Mouse (Mus musculus) heart, embryonic 13.5 days (tissue): ENCODE results near the gene Eloa. TPM values are rescaled to one million over a fixed set of nuclear protein-coding genes. Genes with fewer than 3 reads are reported as not detected.
A peak's percentile ranks its signal among the peaks of the same experiment; 100 is the strongest.
"Not testable (repeated sequence)": the region's sequence is repeated elsewhere in the genome, so short reads cannot be mapped to it uniquely, and the experiment has no call there.

Experiments
- ATAC-seq: fragments of 200-750 bp; cut with Nextera tagmentation; 2 replicates; pipeline ENCODE4 v1.8.0; 2017; ENCODE audit warnings: moderate TSS enrichment; ENCODE audit not compliant: insufficient number of reproducible peaks, low FRiP score, low TSS enrichment; ENCODE audit errors: extremely low read depth
- H3K27ac ChIP-seq: fragments of 300-500 bp; sonication (generic); replicated peaks from 2 replicates; pipeline ENCODE4 v1.5.1; 2015; ENCODE audit warnings: moderate library complexity, mild to moderate bottlenecking, inconsistent platforms
- H3K27me3 ChIP-seq: fragments of 300-500 bp; sonication (generic); replicated peaks from 2 replicates; pipeline ENCODE4 v1.6.1; 2015; ENCODE audit warnings: mild to moderate bottlenecking, inconsistent platforms
- H3K36me3 ChIP-seq: fragments of 300-500 bp; sonication (generic); 2 replicates; pipeline ENCODE4 v1.6.1; 2015; ENCODE audit warnings: mild to moderate bottlenecking, inconsistent platforms
- H3K4me1 ChIP-seq: fragments of 300-500 bp; sonication (generic); 2 replicates; pipeline ENCODE4 v1.6.1; 2015; ENCODE audit warnings: inconsistent platforms
- H3K4me2 ChIP-seq: fragments of 300-500 bp; sonication (generic); 2 replicates; pipeline ENCODE4 v1.6.1; 2015; ENCODE audit warnings: inconsistent platforms, mild to moderate bottlenecking, moderate library complexity
- H3K4me3 ChIP-seq: fragments of 300-500 bp; sonication (generic); 2 replicates; pipeline ENCODE4 v1.5.1; 2015; ENCODE audit warnings: moderate library complexity, mild to moderate bottlenecking, inconsistent platforms
- H3K9ac ChIP-seq: fragments of 300-500 bp; sonication (generic); 2 replicates; pipeline ENCODE4 v1.6.1; 2015; ENCODE audit warnings: inconsistent platforms, mild to moderate bottlenecking, moderate library complexity
- H3K9me3 ChIP-seq: fragments of 300-500 bp; sonication (generic); 2 replicates; pipeline ENCODE4 v1.6.1; 2016; ENCODE audit warnings: inconsistent platforms
- WGBS: fragments of 180-500 bp; shearing (Covaris S2); methylation state at CpG from one replicate; pipeline ENCODE4 v1.1.7; 2015; ENCODE audit warnings: mixed read lengths; 5-methylcytosine and 5-hydroxymethylcytosine counted together
- polyA plus RNA-seq: library from polyadenylated mRNA; unstranded; fragments of >200 nt; fragmentation: Nextera tagmentation; extraction: Ambion mirVana; gene quantifications from 2 replicates; pipeline ENCODE4 v1.2.1, GENCODE M21; 2015

Eloa gene
- polyA plus RNA-seq = 28.5 and 29.4 TPM in 2 replicates

DNA sequence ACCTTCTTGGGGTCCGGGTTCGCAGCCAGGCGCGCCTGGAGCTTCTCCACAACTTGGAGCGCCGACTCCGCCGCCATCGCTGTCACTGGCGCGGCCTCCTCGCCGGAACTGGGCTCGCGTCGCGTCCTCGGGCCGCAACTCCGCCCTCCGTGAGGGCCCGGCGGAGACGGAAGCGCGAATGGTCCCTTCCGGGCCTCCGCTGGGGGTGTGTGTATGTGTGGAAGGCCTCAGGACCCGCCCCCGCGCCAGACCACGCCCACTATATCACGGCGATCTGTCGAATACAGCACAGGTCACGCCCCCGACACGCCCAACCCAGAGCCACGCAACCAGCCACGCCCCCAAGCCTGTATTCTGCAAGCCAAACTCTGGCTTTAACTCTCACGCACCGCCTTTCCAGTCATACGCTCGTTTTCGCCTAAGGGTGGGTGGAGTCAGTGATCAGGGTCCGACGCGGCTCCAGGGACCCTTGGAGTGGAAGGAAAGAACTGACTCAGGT lies at the start of gene Eloa:
Gene Eloa (minus strand): TSS at position 215 of the 499 bp plus-strand sequence.
- Histone ChIP-seq H3K9me3 (no peaks in the 10 kb centered on the region), H3K9ac (peak within 1 kb of the TSS; percentile 98), H3K27ac (peak within 1 kb of the TSS; percentile 88), H3K36me3 (peaks cover 13% of the 10 kb centered on the region), H3K27me3 (no peaks in the 10 kb centered on the region), H3K4me2 (peak within 1 kb of the TSS; percentile 83), H3K4me1 (peaks cover 22% of the 10 kb centered on the region), H3K4me3 (peak within 1 kb of the TSS; percentile 99)
- WGBS = under 1% methylated on average over 44 of the region's 48 CpGs
- ATAC-seq = peak; percentile 99

DNA sequence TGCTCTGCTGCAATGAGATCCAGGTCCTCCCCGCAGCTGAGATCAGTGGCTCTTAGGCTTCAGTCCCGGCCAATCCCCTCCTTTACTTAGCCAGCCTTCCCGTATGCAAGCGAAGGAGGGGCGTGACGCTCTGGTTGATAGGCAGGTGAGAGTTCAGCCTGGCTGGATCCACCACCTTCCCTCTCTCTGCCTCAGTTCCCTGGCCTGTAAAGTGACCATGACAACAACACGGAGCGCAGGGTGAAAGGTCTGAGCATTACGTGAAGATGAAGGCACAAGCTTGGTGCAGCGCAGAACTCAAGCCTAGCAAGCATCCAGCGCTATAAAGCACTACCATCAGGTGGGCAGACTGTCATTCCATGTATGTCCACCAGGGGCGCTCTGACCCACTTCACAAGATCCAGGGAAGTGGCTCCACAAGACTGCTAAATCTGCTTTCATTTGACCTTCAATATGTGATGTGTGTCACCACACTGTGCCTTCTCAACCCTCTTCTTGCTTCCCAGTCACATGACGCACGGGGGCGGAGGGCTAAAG lies 49.7 kb upstream of the Eloa start:
- H3K27me3 ChIP-seq = no peaks in the 10 kb centered on the region
- H3K27ac ChIP-seq = 0 out of 2 replicates have a peak overlapping the region, but pooled peaks have one; percentile 13
- H3K4me3 ChIP-seq = no peak overlapping the region
- no peaks in the 10 kb centered on the region for H3K9me3 ChIP-seq
- no peaks in the 10 kb centered on the region for H3K36me3 ChIP-seq
- H3K9ac ChIP-seq = peak overlapping the region; percentile 2; the same call in 1 of the 2 replicates
- peak overlapping the region; percentile 53 for H3K4me2 ChIP-seq
- H3K4me1 ChIP-seq = peaks cover 19% of the 10 kb centered on the region
- 2% methylated on average over 15 of the region's 15 CpGs for WGBS
- ATAC-seq = 0 out of 2 replicates have a peak, but pooled peaks have one; percentile 47

DNA sequence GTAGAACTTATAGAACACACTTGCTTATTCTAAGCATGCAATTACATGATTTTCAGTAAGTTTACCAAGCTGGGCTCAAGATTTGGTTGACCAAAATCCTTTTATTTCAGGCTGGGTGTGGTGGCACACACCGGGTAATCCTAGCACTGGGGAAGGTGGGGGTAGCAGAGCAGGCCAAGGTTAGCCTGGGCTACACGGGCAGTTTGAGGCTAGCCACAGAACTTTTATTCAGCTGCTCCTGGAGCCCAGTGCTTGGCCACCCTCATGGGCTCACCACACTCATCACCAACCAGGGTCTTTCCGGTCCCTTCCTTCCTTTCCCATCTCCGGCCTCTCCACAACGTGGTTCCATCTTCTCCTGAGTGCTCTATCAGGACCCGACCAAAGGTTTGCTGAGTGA lies 49.0 kb upstream of the Eloa start:
- H3K9ac ChIP-seq = peak overlapping the region; percentile 61; the same call in 1 of the 2 replicates
- H3K27me3 ChIP-seq = no peaks in the 10 kb centered on the region
- peaks cover 19% of the 10 kb centered on the region for H3K4me1 ChIP-seq
- H3K9me3 ChIP-seq = no peaks in the 10 kb centered on the region
- no peak for ATAC-seq
- 45% methylated on average over 6 of the region's 6 CpGs for WGBS
- no peak overlapping the region for H3K4me3 ChIP-seq
- peak overlapping the region; percentile 53; the same call in 1 of the 2 replicates for H3K4me2 ChIP-seq
- H3K27ac ChIP-seq = peak overlapping the region; percentile 70
- no peaks in the 10 kb centered on the region for H3K36me3 ChIP-seq

DNA sequence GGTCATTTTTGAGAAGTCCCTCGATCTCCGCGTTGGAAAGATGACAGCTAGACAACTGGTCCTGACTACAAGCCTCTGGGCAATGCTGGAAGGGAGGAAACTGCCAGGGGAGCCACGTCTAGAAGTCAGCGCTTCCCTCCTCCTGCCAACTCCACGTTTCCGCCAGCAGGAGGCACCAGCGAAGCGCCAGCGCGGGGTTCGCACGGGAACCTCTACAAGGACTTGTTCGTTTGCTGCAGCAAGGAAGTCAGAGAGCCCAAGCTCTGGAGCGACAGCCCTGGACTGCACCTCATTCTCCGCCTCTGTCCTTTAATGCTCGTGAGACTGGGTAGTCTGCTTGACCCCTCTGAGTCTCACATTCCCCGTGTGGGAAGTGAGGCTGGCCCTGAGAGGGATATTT lies 48.4 kb upstream of the Eloa start:
- H3K4me1 ChIP-seq = peaks cover 19% of the 10 kb centered on the region
- 2% methylated on average over 18 of the region's 18 CpGs for WGBS
- peak overlapping the region; percentile 47 for H3K4me2 ChIP-seq

DNA sequence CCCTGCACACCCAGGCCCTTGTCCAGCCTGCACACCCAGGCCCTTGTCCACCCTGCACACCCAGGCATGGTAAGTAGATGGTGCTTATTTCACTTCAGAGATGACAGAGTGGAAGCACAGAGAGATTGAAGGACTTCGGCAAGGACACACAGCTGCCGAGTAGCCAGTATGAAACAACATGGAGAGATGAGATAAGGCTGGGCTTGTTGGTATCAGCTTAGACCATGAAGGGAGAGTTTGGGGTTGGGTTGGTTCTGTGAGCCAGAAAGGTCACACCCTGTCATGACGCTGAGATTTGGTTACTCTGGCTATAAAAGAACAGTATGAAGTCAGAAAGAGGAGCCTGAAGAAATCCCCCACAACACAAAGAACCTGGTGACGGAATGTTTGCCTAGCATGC lies 47.8 kb upstream of the Eloa start:
- Histone ChIP-seq H3K4me2 (no peak overlapping the region), H3K27ac (no peak overlapping the region), H3K4me3 (no peak overlapping the region), H3K27me3 (no peaks in the 10 kb centered on the region), H3K9me3 (no peaks in the 10 kb centered on the region), H3K4me1 (peaks cover 19% of the 10 kb centered on the region), H3K9ac (0 out of 2 replicates have a peak overlapping the region, but pooled peaks have one; percentile 8), H3K36me3 (no peaks in the 10 kb centered on the region)
- ATAC-seq = no peak
- 41% methylated on average over 4 of the region's 4 CpGs for WGBS

More for the DNA sequence above, 48.4 kb upstream of the Eloa start:
- no peaks in the 10 kb centered on the region for H3K36me3 ChIP-seq
- peak overlapping the region; percentile 70 for H3K27ac ChIP-seq
- no peak for ATAC-seq
- no peak overlapping the region for H3K4me3 ChIP-seq
- peak overlapping the region; percentile 61 for H3K9ac ChIP-seq
- no peaks in the 10 kb centered on the region for H3K27me3 ChIP-seq
- H3K9me3 ChIP-seq = no peaks in the 10 kb centered on the region

DNA sequence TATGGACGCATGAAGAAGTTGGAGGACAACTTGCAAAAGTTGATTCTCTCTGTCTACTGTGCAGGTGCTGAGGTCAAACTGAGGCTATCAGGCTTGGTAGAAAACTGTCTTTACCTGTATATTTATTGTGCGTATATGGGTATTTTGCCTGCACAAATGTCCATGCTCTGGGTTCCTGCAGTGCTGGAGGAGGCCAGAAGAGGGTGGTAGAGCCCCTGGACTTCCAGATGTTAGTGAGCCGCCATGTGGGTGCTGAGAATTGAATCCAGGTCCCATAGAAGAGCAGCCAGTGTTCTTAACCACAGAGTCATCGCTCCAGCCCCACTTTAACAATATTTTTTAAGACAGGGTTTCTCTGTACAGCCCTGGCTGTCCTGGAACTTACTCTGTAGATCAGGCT lies 41.6 kb upstream of the Eloa start:
- WGBS = 86% methylated on average over 4 of the region's 4 CpGs
- no peak overlapping the region for H3K4me3 ChIP-seq
- no peaks in the 10 kb centered on the region for H3K27me3 ChIP-seq
- no peaks in the 10 kb centered on the region for H3K4me1 ChIP-seq
- H3K4me2 ChIP-seq = no peak overlapping the region
- H3K9ac ChIP-seq = no peak overlapping the region
- H3K36me3 ChIP-seq = no peaks in the 10 kb centered on the region
- no peak overlapping the region for H3K27ac ChIP-seq
- no peak for ATAC-seq
- no peaks in the 10 kb centered on the region for H3K9me3 ChIP-seq

DNA sequence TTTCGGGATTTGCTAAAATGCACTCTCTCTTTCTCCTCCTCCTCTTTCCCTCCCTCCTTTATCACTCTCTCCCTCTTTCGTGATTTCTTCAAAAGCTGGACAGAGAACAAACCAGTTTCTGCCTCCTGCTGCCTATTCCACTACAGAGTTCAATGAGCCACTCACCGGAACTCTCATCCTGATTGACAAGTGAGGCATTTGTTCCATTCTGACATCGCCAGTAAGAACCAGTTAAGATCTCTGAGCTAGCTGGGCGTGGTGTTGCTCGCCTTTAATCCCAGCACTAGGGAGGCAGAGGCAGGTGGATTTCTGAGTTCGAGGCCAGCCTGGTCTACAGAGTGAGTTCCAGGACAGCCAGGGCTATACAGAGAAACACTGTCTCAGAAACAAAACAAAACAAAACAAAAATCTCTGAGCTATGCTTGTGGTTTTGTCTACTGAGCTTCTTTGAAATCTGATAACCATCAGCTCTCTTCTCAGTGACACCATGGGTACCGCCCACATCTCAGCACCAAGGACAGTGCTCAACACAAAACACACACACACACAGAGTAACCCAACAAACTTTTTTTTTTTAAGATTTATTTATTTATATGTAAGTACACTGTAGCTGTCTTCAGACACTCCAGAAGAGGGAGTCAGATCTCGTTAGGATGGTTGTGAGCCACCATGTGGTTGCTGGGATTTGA lies 38.4 kb upstream of the Eloa start:
- H3K9me3 ChIP-seq, H3K4me2 ChIP-seq, H3K27ac ChIP-seq, ATAC-seq, H3K36me3 ChIP-seq, H3K4me1 ChIP-seq, H3K4me3 ChIP-seq, H3K9ac ChIP-seq, H3K27me3 ChIP-seq: not testable (repeated sequence)
- 51% methylated on average over 9 of the region's 9 CpGs for WGBS

DNA sequence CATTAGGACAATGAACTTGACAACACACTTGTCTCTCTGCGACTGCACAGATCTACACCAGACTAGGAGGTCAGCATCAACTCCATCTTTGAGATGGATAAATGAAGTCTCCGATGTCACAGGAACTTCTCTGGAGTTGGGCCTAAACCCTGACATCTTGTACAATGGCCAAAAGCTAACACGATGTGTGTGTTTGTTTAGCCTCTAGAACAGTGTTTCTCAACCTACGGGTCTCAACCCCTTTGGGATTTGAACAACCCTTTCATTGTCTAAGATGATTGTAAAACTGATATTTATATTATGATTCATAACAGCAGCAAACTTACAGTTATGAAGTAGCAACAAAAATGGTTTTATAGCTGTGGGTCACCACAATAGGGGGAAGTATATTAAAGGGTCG lies 36.4 kb upstream of the Eloa start:
- Histone ChIP-seq H3K36me3 (no peaks in the 10 kb centered on the region), H3K9ac (no peak overlapping the region), H3K4me1 (no peaks in the 10 kb centered on the region), H3K27ac (no peak overlapping the region), H3K27me3 (no peaks in the 10 kb centered on the region; the same call in 1 of the 2 replicates), H3K4me2 (no peak overlapping the region), H3K4me3 (no peak overlapping the region), H3K9me3 (no peaks in the 10 kb centered on the region)
- 78% methylated on average over 5 of the region's 5 CpGs for WGBS
- ATAC-seq = no peak

DNA sequence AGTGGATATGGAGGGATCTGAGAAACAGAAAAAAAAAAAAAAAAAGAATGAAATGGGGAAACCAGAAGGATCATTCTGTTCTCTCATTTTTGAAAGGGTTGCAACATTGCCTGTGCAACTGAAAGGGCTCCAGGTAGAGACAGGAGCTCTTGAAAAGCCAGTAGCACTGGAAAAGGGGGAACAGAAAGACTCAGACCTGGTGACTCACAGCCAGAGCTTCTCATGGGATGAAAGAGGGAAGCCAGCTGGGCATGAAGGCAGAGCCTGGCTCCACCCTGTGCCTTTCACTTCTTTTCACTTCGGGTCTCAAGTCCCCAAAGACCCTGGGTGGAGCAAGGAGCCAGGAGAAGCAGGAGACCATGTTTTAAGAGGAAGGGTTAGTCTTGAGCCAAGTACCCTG lies 34.5 kb upstream of the Eloa start:
- Histone ChIP-seq H3K27ac (no peak overlapping the region), H3K9ac (no peak overlapping the region), H3K4me1 (peaks cover 12% of the 10 kb centered on the region), H3K4me2 (no peak overlapping the region), H3K36me3 (peaks cover 13% of the 10 kb centered on the region), H3K9me3 (no peaks in the 10 kb centered on the region), H3K4me3 (no peak overlapping the region), H3K27me3 (no peaks in the 10 kb centered on the region; the same call in 1 of the 2 replicates)
- 17% methylated on average over 1 of the region's 1 CpGs for WGBS
- no peak for ATAC-seq

DNA sequence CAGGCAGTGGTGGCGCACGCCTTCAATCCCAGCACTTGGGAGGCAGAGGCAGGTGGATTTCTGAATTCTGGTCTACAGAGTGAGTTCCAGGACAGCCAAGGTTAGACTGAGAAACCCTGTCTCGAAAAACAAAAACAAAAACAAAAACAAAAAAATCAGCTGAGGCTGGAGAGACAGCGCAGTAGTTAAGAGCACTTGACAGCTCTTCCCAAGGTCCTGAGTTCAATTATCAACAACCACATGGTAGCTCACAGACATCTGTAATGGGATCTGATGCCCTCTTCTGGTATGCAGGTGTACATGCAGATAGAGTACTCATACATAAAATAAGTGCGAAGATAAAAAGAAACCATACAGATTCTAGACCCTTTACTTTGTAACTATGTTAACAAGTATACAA lies 32.3 kb upstream of the Eloa start:
- peaks cover 24% of the 10 kb centered on the region for H3K4me1 ChIP-seq
- H3K27me3 ChIP-seq = no peaks in the 10 kb centered on the region; the same call in 1 of the 2 replicates
- no peak overlapping the region for H3K4me2 ChIP-seq
- WGBS = 72% methylated on average over 5 of the region's 5 CpGs
- no peaks in the 10 kb centered on the region for H3K9me3 ChIP-seq
- H3K36me3 ChIP-seq = peaks cover 35% of the 10 kb centered on the region
- no peak overlapping the region for H3K9ac ChIP-seq
- H3K27ac ChIP-seq = no peak overlapping the region
- ATAC-seq = no peak
- H3K4me3 ChIP-seq = no peak overlapping the region

DNA sequence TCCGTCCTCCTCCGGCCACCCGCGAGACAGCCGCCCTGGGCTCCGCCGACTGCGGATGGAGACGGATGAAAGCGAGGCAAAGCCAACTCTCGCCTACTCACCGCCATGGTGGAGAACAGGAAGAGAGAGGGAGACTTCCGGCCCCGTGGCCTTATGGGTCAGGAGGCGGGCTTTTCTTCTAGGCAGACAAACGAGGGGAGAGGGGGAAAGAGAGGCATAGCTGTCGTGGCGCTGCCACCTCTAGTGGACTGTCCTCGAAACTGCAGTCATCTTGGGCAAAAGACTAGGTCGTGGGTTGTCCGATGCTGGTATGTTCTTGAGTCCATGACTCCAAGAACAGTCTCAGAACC lies 31.7 kb upstream of the Eloa start, which contains the start of gene Rpl11:
Gene Rpl11 (minus strand): TSS at position 182 of the 350 bp plus-strand sequence.
- Histone ChIP-seq H3K4me3 (peak within 1 kb of the TSS; percentile 96), H3K9ac (peak within 1 kb of the TSS; percentile 100), H3K27ac (peak within 1 kb of the TSS; percentile 90), H3K9me3 (no peaks in the 10 kb centered on the region), H3K4me2 (peak within 1 kb of the TSS; percentile 98), H3K4me1 (peaks cover 24% of the 10 kb centered on the region), H3K27me3 (no peaks in the 10 kb centered on the region; the same call in 1 of the 2 replicates), H3K36me3 (peaks cover 41% of the 10 kb centered on the region)
- under 1% methylated on average over 21 of the region's 21 CpGs for WGBS
- ATAC-seq = peak; percentile 80
